Mouse (Mus musculus): ENCODE data around the gene Spint2. TPM values are rescaled to one million over a fixed set of nuclear protein-coding genes. Genes with fewer than 3 reads are reported as not detected.
A peak's percentile ranks its signal among the peaks of the same experiment; 100 is the strongest.

Gene Spint2
- polyA plus RNA-seq, 1 experiment from 2014 or later = 27.0 TPM

- Histone ChIP-seq H3K27ac (ENCODE audit: low read depth, low read length) (no peak overlapping the region), H3K9me3 (ENCODE audit: control insufficient read depth, low read length) (no peaks in the 10 kb centered on the region), H3K4me1 (ENCODE audit: control insufficient read depth, insufficient read depth, low read length) (peaks cover 5% of the 10 kb centered on the region), H3K9ac (ENCODE audit: low read length) (no peak overlapping the region), H3K4me2 (ENCODE audit: low read depth) (no peak overlapping the region), H3K4me3 (ENCODE audit: low read depth, low read length) (no peak overlapping the region), H3K36me3 (ENCODE audit: control insufficient read depth, insufficient read depth, low read length) (no peaks in the 10 kb centered on the region), H3K27me3 (ENCODE audit: control insufficient read depth, insufficient read depth, low read length) (no peaks in the 10 kb centered on the region)
- ATAC-seq (ENCODE audit: insufficient read depth, low FRiP score, low TSS enrichment) (no peak), DNase-seq (ENCODE audit: low spot score) (no peak)
- 79% methylated on average over 1 of the region's 1 CpGs for WGBS
Observed at GRCm38 (mm10) chr7:29257368-29257767, 24.3 kb downstream of the Spint2 start.

- 80% methylated on average over 4 of the region's 4 CpGs for WGBS
- peaks cover 5% of the 10 kb centered on the region for H3K4me1 ChIP-seq (ENCODE audit: control insufficient read depth, insufficient read depth, low read length)
- H3K9ac ChIP-seq (ENCODE audit: low read length) = no peak overlapping the region
- no peaks in the 10 kb centered on the region for H3K27me3 ChIP-seq (ENCODE audit: control insufficient read depth, insufficient read depth, low read length)
- DNase-seq (ENCODE audit: low spot score) (no peak), ATAC-seq (ENCODE audit: insufficient read depth, low FRiP score, low TSS enrichment) (no peak)
- no peak overlapping the region for H3K4me2 ChIP-seq (ENCODE audit: low read depth)
- H3K9me3 ChIP-seq (ENCODE audit: control insufficient read depth, low read length) = no peaks in the 10 kb centered on the region
- no peaks in the 10 kb centered on the region for H3K36me3 ChIP-seq (ENCODE audit: control insufficient read depth, insufficient read depth, low read length)
- H3K27ac ChIP-seq (ENCODE audit: low read depth, low read length) = no peak overlapping the region
- no peak overlapping the region for H3K4me3 ChIP-seq (ENCODE audit: low read depth, low read length)
Observed at GRCm38 (mm10) chr7:29255875-29256274, 25.8 kb downstream of the Spint2 start.

GRCm38 (mm10) chr7:29253842-29254241 is 27.9 kb downstream of the Spint2 start:
- no peaks in the 10 kb centered on the region for H3K36me3 ChIP-seq (ENCODE audit: control insufficient read depth, insufficient read depth, low read length)
- 61% methylated on average over 5 of the region's 5 CpGs for WGBS
- H3K4me2 ChIP-seq (ENCODE audit: low read depth) = no peak overlapping the region
- no peaks in the 10 kb centered on the region for H3K9me3 ChIP-seq (ENCODE audit: control insufficient read depth, low read length)
- H3K4me1 ChIP-seq (ENCODE audit: control insufficient read depth, insufficient read depth, low read length) = no peaks in the 10 kb centered on the region
- no peak overlapping the region for H3K4me3 ChIP-seq (ENCODE audit: low read depth, low read length)
- 0 out of 2 replicates have a peak, but pooled peaks cover 2% of the 10 kb centered on the region for H3K27me3 ChIP-seq (ENCODE audit: control insufficient read depth, insufficient read depth, low read length)
- H3K9ac ChIP-seq (ENCODE audit: low read length) = no peak overlapping the region
- ATAC-seq (ENCODE audit: insufficient read depth, low FRiP score, low TSS enrichment) (no peak), DNase-seq (ENCODE audit: low spot score) (no peak)
- H3K27ac ChIP-seq (ENCODE audit: low read depth, low read length) = no peak overlapping the region

- peaks cover 6% of the 10 kb centered on the region; the same call in 1 of the 2 replicates for H3K27me3 ChIP-seq (ENCODE audit: control insufficient read depth, insufficient read depth, low read length)
- no peak overlapping the region for H3K27ac ChIP-seq (ENCODE audit: low read depth, low read length)
- no peak overlapping the region for H3K4me2 ChIP-seq (ENCODE audit: low read depth)
- H3K9me3 ChIP-seq (ENCODE audit: control insufficient read depth, low read length) = no peaks in the 10 kb centered on the region
- no peaks in the 10 kb centered on the region for H3K36me3 ChIP-seq (ENCODE audit: control insufficient read depth, insufficient read depth, low read length)
- no peak overlapping the region for H3K9ac ChIP-seq (ENCODE audit: low read length)
- no peak overlapping the region for H3K4me3 ChIP-seq (ENCODE audit: low read depth, low read length)
- H3K4me1 ChIP-seq (ENCODE audit: control insufficient read depth, insufficient read depth, low read length) = no peaks in the 10 kb centered on the region
- DNase-seq (ENCODE audit: low spot score) = no peak
- 90% methylated on average over 3 of the region's 3 CpGs for WGBS
- ATAC-seq (ENCODE audit: insufficient read depth, low FRiP score, low TSS enrichment) = no peak
Observed at GRCm38 (mm10) chr7:29251166-29251565, 30.5 kb downstream of the Spint2 start.

GRCm38 (mm10) chr7:29248261-29248841 is 33.4 kb downstream of the Spint2 start, which contains the start of gene 2200002D01Rik:
Gene 2200002D01Rik (minus strand): TSS chr7:29248466.
- Histone ChIP-seq H3K4me2 (ENCODE audit: low read depth) (peak within 1 kb of the TSS; percentile 43), H3K9me3 (ENCODE audit: control insufficient read depth, low read length) (no peaks in the 10 kb centered on the region), H3K4me1 (ENCODE audit: control insufficient read depth, insufficient read depth, low read length) (no peaks in the 10 kb centered on the region), H3K9ac (ENCODE audit: low read length) (peak within 1 kb of the TSS; percentile 28), H3K27me3 (ENCODE audit: control insufficient read depth, insufficient read depth, low read length) (peaks cover 6% of the 10 kb centered on the region; the same call in 1 of the 2 replicates), H3K4me3 (ENCODE audit: low read depth, low read length) (peak within 1 kb of the TSS; percentile 20), H3K36me3 (ENCODE audit: control insufficient read depth, insufficient read depth, low read length) (peaks cover 3% of the 10 kb centered on the region), H3K27ac (ENCODE audit: low read depth, low read length) (no peak within 1 kb of the TSS)
- no peak for ATAC-seq (ENCODE audit: insufficient read depth, low FRiP score, low TSS enrichment)
- WGBS = 4% methylated on average over 20 of the region's 20 CpGs
- DNase-seq (ENCODE audit: low spot score) = peak; percentile 23

GRCm38 (mm10) chr7:29247706-29248105 is 34.0 kb downstream of the Spint2 start:
- WGBS = 10% methylated on average over 19 of the region's 19 CpGs
- peak overlapping the region; percentile 28 for H3K9ac ChIP-seq (ENCODE audit: low read length)

GRCm38 (mm10) chr7:29247314-29247700 is 34.4 kb downstream of the Spint2 start:
- Histone ChIP-seq H3K36me3 (ENCODE audit: control insufficient read depth, insufficient read depth, low read length) (peaks cover 3% of the 10 kb centered on the region), H3K9ac (ENCODE audit: low read length) (no peak overlapping the region; the same call in 1 of the 2 replicates), H3K9me3 (ENCODE audit: control insufficient read depth, low read length) (no peaks in the 10 kb centered on the region), H3K27me3 (ENCODE audit: control insufficient read depth, insufficient read depth, low read length) (peaks cover 6% of the 10 kb centered on the region; the same call in 1 of the 2 replicates), H3K4me3 (ENCODE audit: low read depth, low read length) (peak overlapping the region; percentile 20), H3K4me1 (ENCODE audit: control insufficient read depth, insufficient read depth, low read length) (no peaks in the 10 kb centered on the region), H3K4me2 (ENCODE audit: low read depth) (peak overlapping the region; percentile 43), H3K27ac (ENCODE audit: low read depth, low read length) (no peak overlapping the region)
- DNase-seq (ENCODE audit: low spot score) (peak; percentile 83), ATAC-seq (ENCODE audit: insufficient read depth, low FRiP score, low TSS enrichment) (no peak)
- WGBS = 23% methylated on average over 16 of the region's 16 CpGs

More at GRCm38 (mm10) chr7:29247706-29248105, 34.0 kb downstream of the Spint2 start:
- Histone ChIP-seq H3K4me3 (ENCODE audit: low read depth, low read length) (peak overlapping the region; percentile 20), H3K27ac (ENCODE audit: low read depth, low read length) (no peak overlapping the region), H3K36me3 (ENCODE audit: control insufficient read depth, insufficient read depth, low read length) (peaks cover 3% of the 10 kb centered on the region), H3K27me3 (ENCODE audit: control insufficient read depth, insufficient read depth, low read length) (peaks cover 6% of the 10 kb centered on the region; the same call in 1 of the 2 replicates), H3K4me1 (ENCODE audit: control insufficient read depth, insufficient read depth, low read length) (no peaks in the 10 kb centered on the region), H3K9me3 (ENCODE audit: control insufficient read depth, low read length) (no peaks in the 10 kb centered on the region), H3K4me2 (ENCODE audit: low read depth) (peak overlapping the region; percentile 43)
- DNase-seq (ENCODE audit: low spot score) (peak; percentile 26), ATAC-seq (ENCODE audit: insufficient read depth, low FRiP score, low TSS enrichment) (no peak; the same call in 1 of the 2 replicates)

- no peak overlapping the region for H3K4me3 ChIP-seq (ENCODE audit: low read depth, low read length)
- no peak for DNase-seq (ENCODE audit: low spot score)
- no peaks in the 10 kb centered on the region for H3K4me1 ChIP-seq (ENCODE audit: control insufficient read depth, insufficient read depth, low read length)
- no peak overlapping the region for H3K27ac ChIP-seq (ENCODE audit: low read depth, low read length)
- ATAC-seq (ENCODE audit: insufficient read depth, low FRiP score, low TSS enrichment) = no peak
- peaks cover 3% of the 10 kb centered on the region for H3K36me3 ChIP-seq (ENCODE audit: control insufficient read depth, insufficient read depth, low read length)
- no peaks in the 10 kb centered on the region for H3K9me3 ChIP-seq (ENCODE audit: control insufficient read depth, low read length)
- H3K9ac ChIP-seq (ENCODE audit: low read length) = no peak overlapping the region
- 87% methylated on average over 21 of the region's 21 CpGs for WGBS
- H3K4me2 ChIP-seq (ENCODE audit: low read depth) = no peak overlapping the region
- H3K27me3 ChIP-seq (ENCODE audit: control insufficient read depth, insufficient read depth, low read length) = peaks cover 6% of the 10 kb centered on the region; the same call in 1 of the 2 replicates
Observed at GRCm38 (mm10) chr7:29246619-29247313, 34.9 kb downstream of the Spint2 start.
